Mouse (Mus musculus) Patski (cell line): ENCODE measurements around the gene Olfr1087. TPM values are rescaled to one million over a fixed set of nuclear protein-coding genes. Genes with fewer than 3 reads are reported as not detected.
"Not testable (repeated sequence)": the region's sequence is repeated elsewhere in the genome, so short reads cannot be mapped to it uniquely, and the experiment has no call there.

Source experiments
- ATAC-seq: fragments of 100-300 bp; one replicate; pipeline ENCODE4 v1.8.0; 2021
- CTCF ChIA-PET: fragments of 350-600 bp; sonication (Branson Sonifier 250); formaldehyde crosslinking; loops from one replicate; lab custom pipeline; 2022; ENCODE audit warnings: inconsistent platforms; lab: Charles Lee
- POLR2A ChIA-PET: fragments of 350-600 bp; sonication (Branson Sonifier 250); formaldehyde crosslinking; loops from one replicate; lab custom pipeline; 2022; ENCODE audit warnings: antibody characterized with exemption, inconsistent platforms; lab: Charles Lee
- DNase-seq: peaks from one replicate; pipeline ENCODE4 v3.0.0-alpha.2; 2011; ENCODE audit warnings: low read depth, low spot score
- H3K27me3 ChIP-seq: fragments of 371-371 bp; one replicate; pipeline ENCODE4 v1.5.1; 2021
- CTCF ChIP-seq: fragments of 100-300 bp; IDR thresholded peaks from one replicate; pipeline ENCODE4 v1.5.1; 2021
- in situ Hi-C: fragments of 300-500 bp; cut with MboI; formaldehyde crosslinking; loops from 3 replicates; pipeline ENCODE4 v1.11.1; 2018; ENCODE audit warnings: low pct_unique_long_range_greater_than_20kb, mixed read lengths
- polyA plus RNA-seq: library from polyadenylated mRNA; unstranded; gene quantifications from one replicate; pipeline ENCODE4 v1.2.3, GENCODE M21; 2021

Olfr1087 gene
- not detected for polyA plus RNA-seq

DNA sequence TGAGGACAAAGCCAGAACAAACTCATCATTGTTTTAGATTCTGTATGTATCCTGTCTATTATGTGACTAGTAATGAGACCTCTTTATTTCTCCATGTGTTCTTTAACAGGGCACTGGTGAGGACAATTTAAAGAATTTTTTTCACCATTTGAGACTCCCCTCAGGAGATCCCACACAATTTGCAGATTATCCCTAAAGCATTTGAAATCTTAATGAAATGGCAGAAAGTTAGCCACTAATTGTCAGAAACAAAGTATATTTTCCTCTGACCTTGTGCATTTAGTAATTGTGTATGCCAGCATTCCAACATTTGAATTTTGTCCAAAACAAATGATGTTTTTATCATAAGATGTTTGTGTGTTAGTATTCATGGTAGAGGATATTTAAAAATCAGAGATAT, at the start of gene Olfr1087:
Gene Olfr1087 (minus strand): TSS at position 101 of the 400 bp plus-strand sequence.
- no peak for DNase-seq
- H3K27me3 ChIP-seq, result no peaks in the 10 kb centered on the region
- ChIA-PET POLR2A (no interaction called here), CTCF (no interaction called here)
- no peak for ATAC-seq
- no peak for TF ChIP-seq CTCF
- in situ Hi-C loops, result no loop called here

DNA sequence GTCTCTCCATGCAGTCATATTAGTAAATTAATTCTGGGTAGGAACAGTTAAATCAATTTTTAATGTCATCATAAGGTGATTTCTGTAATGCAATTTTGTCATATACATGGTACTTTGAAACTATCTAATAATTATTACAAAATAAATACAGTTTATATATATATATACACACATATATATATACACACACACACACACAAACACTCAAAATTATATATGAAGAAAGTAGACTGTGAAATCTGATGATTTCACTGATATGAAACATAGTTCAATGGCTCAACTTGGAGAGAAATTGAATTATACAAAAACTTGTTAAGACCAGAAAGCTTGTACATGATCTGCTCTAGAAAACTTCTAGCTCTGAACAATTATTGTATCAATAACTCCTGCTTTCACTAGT, 35.4 kb upstream of the Olfr1087 start, which contains the start of gene Olfr1089:
Gene Olfr1089 (minus strand): TSS at position 101 of the 400 bp plus-strand sequence.
- ChIA-PET CTCF (no interaction called here), POLR2A (no interaction called here)
- no peak for TF ChIP-seq CTCF
- DNase-seq, result no peak
- in situ Hi-C loops, result no loop called here
- no peaks in the 10 kb centered on the region for H3K27me3 ChIP-seq
- no peak for ATAC-seq

DNA sequence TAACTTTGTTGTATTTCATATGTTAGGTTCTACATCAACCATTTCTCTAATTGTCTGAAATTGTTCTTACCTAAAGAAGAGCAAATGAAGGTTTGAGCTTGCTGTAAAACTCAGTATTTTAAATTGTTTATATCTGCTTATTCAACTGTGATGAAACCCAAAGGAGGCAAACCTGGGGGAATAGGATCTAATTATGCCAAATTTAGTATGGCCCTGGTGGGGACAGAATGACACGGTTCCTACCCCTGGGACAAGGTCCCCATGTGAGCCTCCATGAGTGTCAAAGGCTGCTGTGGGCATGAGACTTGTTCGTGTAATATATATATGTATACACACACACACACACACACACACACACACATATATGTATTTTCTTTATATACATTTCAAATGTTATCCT, 18.2 kb downstream of the Olfr1087 start, which contains the start of gene Olfr1086:
Gene Olfr1086 (minus strand): TSS at position 101 of the 400 bp plus-strand sequence.
- no peak for TF ChIP-seq CTCF
- H3K27me3 ChIP-seq, result no peaks in the 10 kb centered on the region
- ChIA-PET CTCF (no interaction called here), POLR2A (no interaction called here)
- no peak for ATAC-seq
- in situ Hi-C loops, result no loop called here
- DNase-seq, result no peak

DNA sequence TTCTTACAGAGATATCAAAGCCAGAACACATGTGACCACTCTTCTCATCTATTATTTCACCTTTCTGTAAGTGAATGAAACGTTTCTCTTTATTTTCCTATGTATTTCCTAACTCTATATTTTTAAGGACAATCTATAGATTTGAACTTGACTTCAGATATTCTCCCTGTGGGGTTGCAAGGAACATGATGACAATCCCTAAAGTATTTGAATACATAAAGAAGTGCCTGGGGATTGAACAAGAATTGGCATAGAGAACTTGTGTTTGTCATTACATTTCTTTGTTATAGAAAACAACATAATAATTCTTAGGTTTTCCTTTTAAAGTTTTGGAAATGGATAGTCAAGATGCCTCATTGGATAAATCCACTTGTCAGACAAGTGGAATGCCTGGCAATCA, 36.3 kb downstream of the Olfr1087 start, which contains the start of gene Olfr1085:
Gene Olfr1085 (minus strand): TSS at position 101 of the 400 bp plus-strand sequence.
- TF ChIP-seq CTCF, result no peak
- no peaks in the 10 kb centered on the region for H3K27me3 ChIP-seq
- POLR2A ChIA-PET, result no interaction called here
- ATAC-seq (no peak), DNase-seq (no peak)
- in situ Hi-C loops, result no loop called here
- CTCF ChIA-PET, result no interaction called here

DNA sequence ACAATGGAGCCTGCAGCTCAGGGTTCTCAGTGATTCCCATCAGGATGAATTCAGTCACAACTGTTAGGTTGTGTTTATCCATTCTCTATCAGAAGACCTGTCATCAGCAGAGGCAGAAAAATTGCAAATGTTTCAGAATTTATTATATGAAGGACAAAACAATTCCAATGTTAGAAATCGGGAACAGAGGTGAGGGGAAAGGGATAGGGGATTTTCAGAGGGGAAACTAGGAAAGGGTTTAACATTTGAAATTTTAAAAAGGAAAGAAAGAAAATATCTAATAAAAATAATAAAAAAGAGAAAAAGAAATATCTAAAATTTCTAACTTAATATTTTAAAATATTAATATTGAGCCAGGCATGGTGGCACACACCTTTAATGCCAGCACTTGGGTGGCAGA, 58.6 kb downstream of the Olfr1087 start, which contains the start of gene Olfr1084:
Gene Olfr1084 (minus strand): TSS at position 101 of the 400 bp plus-strand sequence.
- H3K27me3 ChIP-seq, ATAC-seq, in situ Hi-C loops, DNase-seq, CTCF ChIA-PET, POLR2A ChIA-PET: not testable (repeated sequence)

Other genes with a start within 250 kb of the Olfr1087 start
- gene Olfr1065, start 247.8 kb downstream of the Olfr1087 start, polyA plus RNA-seq, result not detected
- not detected for gene Olfr1066, start 242.1 kb downstream of the Olfr1087 start, polyA plus RNA-seq
- gene Olfr228, start 211.0 kb downstream of the Olfr1087 start, polyA plus RNA-seq, result not detected
- gene Olfr1076, start 189.9 kb downstream of the Olfr1087 start, polyA plus RNA-seq, result not detected
- not detected for gene Olfr1079, start 155.9 kb downstream of the Olfr1087 start, polyA plus RNA-seq
- not detected for gene Olfr1080, start 140.2 kb downstream of the Olfr1087 start, polyA plus RNA-seq
- gene Olfr1082, start 99.4 kb downstream of the Olfr1087 start, polyA plus RNA-seq, result not detected
- not detected for gene Olfr1084, start 58.7 kb downstream of the Olfr1087 start, polyA plus RNA-seq
- not detected for gene Olfr1085, start 36.4 kb downstream of the Olfr1087 start, polyA plus RNA-seq
- not detected for gene Olfr1086, start 18.3 kb downstream of the Olfr1087 start, polyA plus RNA-seq
- gene Olfr1089, start 35.3 kb upstream of the Olfr1087 start, polyA plus RNA-seq, result not detected
- not detected for gene Olfr1090, start 60.6 kb upstream of the Olfr1087 start, polyA plus RNA-seq
- gene Olfr1093, start 84.1 kb upstream of the Olfr1087 start, polyA plus RNA-seq, result not detected
- gene Olfr141, start 111.6 kb upstream of the Olfr1087 start, polyA plus RNA-seq, result not detected
- not detected for gene Olfr1094, start 126.3 kb upstream of the Olfr1087 start, polyA plus RNA-seq
- gene Olfr1095, start 153.3 kb upstream of the Olfr1087 start, polyA plus RNA-seq, result not detected
- not detected for gene Gm13723, start 176.4 kb upstream of the Olfr1087 start, polyA plus RNA-seq
- gene Olfr1097, start 193.8 kb upstream of the Olfr1087 start, polyA plus RNA-seq, result not detected
- not detected for gene Olfr1098, start 226.2 kb upstream of the Olfr1087 start, polyA plus RNA-seq